Mouse (Mus musculus): Measurements from ENCODE around the gene Myo19. TPM values are rescaled to one million over a fixed set of nuclear protein-coding genes. Genes with fewer than 3 reads are reported as not detected.

Gene Myo19
- polyA plus RNA-seq, 1 experiment, result 13.2 TPM

DNA sequence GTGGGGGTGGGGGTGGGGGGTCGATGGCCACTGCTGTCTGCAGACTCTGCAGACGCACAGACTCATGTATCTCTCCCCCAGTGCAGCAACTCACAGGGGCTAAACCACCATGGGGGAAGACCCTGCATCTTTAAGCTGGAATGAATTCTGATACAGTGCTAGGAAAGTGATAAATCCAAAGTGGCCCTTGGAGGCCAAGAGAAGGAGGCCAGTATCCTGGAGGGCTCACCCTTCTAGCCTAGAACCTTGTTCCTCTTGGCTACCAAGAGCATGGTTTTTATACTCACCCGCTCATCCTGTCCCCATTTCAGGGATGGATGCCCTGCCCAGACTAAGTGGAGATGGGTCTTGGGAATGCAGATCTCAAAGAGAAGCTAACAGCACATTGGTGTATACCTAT lies 80.3 kb downstream of the Myo19 start:
- H3K27me3 ChIP-seq (ENCODE audit: control insufficient read depth, insufficient read depth, low read length), result no peaks in the 10 kb centered on the region
- H3K4me3 ChIP-seq (replicated peaks; ENCODE audit: insufficient read depth, low read depth, low read length), result peak overlapping the region; percentile 85
- peak overlapping the region; percentile 100 for H3K27ac ChIP-seq (ENCODE audit: insufficient read depth, low read length)
- DNase-seq, result no peak
- peaks cover 41% of the 10 kb centered on the region for H3K4me1 ChIP-seq (ENCODE audit: control insufficient read depth, insufficient read depth, low read length)
- 15% methylated on average over 3 of the region's 3 CpGs for WGBS
- TF ChIP-seq CTCF (IDR thresholded peaks at IDR 0.05; ENCODE audit: borderline replicate concordance, insufficient read depth, low read depth, low read length) (no peak), POLR2A (IDR thresholded peaks at IDR 0.05; ENCODE audit: borderline replicate concordance, insufficient read depth, low read length) (no peak)

- Histone ChIP-seq H3K27ac (ENCODE audit: insufficient read depth, low read length) (peak overlapping the region; percentile 79; the same call in 1 of the 2 replicates), H3K4me3 (replicated peaks; ENCODE audit: insufficient read depth, low read depth, low read length) (peak overlapping the region; percentile 7), H3K27me3 (ENCODE audit: control insufficient read depth, insufficient read depth, low read length) (no peaks in the 10 kb centered on the region), H3K4me1 (ENCODE audit: control insufficient read depth, insufficient read depth, low read length) (peaks cover 45% of the 10 kb centered on the region)
- no peak for TF ChIP-seq CTCF (IDR thresholded peaks at IDR 0.05; ENCODE audit: borderline replicate concordance, insufficient read depth, low read depth, low read length)
- TF ChIP-seq POLR2A (IDR thresholded peaks at IDR 0.05; ENCODE audit: borderline replicate concordance, insufficient read depth, low read length), result peak; percentile 61; the same call in 1 of the 2 replicates
- peak; percentile 88 to 97 for DNase-seq
- 8% methylated on average over 6 of the region's 6 CpGs for WGBS
Observed at GRCm38 (mm10) chr11:84960780-84961179, 80.8 kb downstream of the Myo19 start.

Other genes starting within 250 kb of the Myo19 start
- gene Mrm1, start 60.6 kb upstream of the Myo19 start, polyA plus RNA-seq (2012; rRNA removed), result 16.5 and 44.6 TPM in 2 replicates
- gene Dhrs11, start 51.2 kb upstream of the Myo19 start, polyA plus RNA-seq (2012; rRNA removed), result 33.6 and 37.4 TPM in 2 replicates
- 120 and 123 TPM in 2 replicates for gene Ggnbp2, start 9.3 kb upstream of the Myo19 start, polyA plus RNA-seq (2012; rRNA removed)
- gene Pigw, start 137 bp downstream of the Myo19 start, polyA plus RNA-seq (2012; rRNA removed), result 2.8 and 2.9 TPM in 2 replicates
- 44.7 and 47.5 TPM in 2 replicates for gene Znhit3, start 36.2 kb downstream of the Myo19 start, polyA plus RNA-seq (2012; rRNA removed)
- gene Car4, start 77.6 kb downstream of the Myo19 start, polyA plus RNA-seq (2012; rRNA removed), result 187 and 208 TPM in 2 replicates

Measured in cerebellum, adult 2 months (tissue).